Mouse (Mus musculus) layer of hippocampus, adult 9-11 months (tissue): ENCODE results near the gene Ptpro.

Experiments
- DNase-seq: peaks from one replicate; pipeline ENCODE4 v3.0.0; 2022

The Ptpro gene

DNA sequence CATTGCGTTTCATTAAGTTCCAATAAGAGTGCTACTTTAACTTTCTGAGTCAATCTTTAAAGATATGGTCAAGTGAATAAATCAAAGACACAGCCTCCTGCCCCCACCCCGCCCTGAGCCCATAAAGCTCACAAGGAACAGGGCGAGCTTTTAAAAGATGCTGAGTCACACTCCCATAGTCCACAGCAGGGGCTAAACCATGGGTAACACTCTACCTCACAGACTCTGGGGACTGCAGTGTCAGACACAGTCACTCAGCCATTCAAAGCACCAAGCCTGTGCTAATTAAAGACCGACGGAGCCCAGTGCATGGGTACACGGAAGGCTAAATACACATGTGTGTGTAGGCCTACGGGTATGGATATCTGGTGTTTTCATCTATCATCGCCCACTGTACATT, 251.3 kb downstream of the Ptpro start:
- DNase-seq: no peak

DNA sequence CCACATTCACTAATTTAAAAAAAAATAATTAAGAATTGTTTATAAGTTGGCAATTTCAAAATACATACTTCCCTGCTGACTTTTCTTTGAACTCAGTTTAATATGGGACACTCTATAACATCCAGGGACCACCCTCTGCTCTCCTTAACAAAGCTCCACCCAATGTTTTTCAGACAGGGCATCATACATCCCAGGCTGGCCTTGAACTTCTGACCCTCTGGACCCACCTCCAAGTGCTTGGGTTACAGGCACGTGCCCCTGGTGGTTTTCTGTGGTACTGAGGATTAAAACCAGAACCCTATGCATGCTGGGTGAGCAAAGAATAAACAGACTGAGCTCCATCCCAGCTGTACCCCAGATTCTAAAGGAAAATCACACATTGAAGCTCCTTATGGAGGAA, 251.9 kb downstream of the Ptpro start:
- DNase-seq: no peak

DNA sequence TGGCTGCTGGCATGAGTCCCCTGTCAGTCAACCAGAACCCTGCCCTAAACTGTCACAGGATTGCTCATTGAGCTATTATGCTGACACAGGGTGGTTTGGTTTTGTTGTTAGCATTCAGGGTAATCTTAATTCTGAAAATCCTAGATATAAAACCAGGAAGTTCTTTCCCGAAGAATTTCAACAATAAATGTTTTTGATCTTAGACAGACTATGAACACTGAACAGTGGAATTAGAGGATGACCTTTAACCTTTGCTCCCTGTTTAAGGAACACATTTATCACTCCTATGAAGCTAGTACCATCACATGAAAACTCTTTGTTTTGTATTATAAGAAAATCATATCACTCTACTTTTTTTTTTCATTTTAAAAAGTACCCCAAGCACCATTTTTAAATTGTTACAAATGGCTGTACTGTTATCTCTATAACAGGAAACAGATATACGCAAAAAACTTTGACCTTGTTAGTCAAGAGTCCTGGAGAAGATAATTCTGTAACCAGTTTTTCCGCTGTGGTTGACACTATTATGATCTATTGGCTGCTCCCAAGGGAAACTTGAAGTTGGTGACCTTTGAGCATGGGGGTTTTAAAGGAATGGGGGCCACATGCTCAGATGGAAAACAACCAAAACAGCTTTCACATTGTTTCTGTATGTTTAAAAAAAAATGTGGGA, 253.6 kb downstream of the Ptpro start:
- DNase-seq: no peak

DNA sequence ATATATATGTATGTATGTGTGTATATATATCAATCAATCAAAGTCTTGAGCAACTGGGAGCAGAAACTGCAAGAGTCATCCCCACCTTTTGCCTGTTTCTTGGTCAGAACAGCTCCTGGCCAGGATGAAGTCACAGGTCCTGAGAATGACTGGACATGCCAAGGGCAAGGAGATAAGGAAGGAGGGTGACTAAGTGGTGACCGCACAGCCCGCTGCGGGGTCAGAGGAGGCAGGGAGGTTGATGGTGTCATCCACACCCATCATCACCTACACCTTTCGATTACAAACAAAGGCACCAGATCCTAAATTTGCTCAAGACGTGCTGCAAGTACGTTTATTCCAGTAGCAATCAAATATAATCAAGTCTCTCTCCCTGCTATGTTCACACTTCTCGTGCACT, 254.4 kb downstream of the Ptpro start:
- DNase-seq: no peak

DNA sequence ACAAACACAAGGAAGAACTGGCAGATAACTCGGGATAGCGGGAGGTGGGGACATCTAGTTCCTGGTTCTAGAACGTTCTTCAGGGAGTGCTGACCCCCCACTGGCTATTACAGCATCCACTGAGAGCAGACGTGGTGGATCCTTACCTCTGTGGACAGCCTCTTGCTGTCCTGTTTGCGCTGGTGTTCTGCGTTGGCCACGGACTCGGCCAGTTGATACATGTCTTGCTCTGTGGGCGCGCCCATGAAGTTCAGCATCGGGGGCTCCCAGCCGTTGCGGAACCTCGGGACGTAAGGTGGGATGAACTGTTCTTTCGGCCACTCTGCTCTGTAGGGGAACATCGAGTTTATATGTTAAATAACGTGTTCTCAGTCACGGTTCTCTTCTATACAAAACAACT, 256.8 kb downstream of the Ptpro start:
- no peak for DNase-seq

DNA sequence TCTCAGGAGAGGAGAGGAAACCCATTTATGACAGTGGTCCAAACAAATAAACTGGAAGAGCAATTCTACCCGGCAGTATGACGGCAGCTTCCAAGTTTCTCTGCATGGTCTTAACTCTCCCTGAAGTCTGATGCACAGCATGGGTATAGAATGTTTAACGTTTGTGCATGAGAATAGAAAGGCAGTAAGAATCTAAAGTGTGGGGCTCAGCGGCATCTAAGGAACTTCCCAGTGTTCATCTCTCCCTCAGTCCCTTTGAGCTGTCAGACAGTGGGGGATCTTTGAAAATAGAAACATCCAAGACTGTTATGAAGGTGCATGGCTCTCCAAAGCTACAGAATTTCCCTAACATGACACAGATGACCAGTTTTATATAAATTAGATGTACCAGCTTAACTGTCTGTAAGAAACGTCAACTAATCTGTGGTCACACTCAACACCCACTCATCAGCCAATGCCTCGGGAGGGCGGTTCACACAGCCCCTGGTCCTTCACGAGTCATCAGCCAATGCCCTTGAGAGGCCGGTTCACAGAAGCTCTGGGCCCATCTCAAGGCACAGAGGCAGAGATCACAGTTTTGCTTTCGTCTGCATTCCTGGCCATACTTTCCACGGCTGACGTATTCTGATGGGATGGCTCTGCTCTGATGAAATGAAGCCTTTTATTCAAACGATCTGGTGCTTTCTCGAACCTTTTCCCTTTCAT, 257.4 kb downstream of the Ptpro start:
- no peak for DNase-seq

DNA sequence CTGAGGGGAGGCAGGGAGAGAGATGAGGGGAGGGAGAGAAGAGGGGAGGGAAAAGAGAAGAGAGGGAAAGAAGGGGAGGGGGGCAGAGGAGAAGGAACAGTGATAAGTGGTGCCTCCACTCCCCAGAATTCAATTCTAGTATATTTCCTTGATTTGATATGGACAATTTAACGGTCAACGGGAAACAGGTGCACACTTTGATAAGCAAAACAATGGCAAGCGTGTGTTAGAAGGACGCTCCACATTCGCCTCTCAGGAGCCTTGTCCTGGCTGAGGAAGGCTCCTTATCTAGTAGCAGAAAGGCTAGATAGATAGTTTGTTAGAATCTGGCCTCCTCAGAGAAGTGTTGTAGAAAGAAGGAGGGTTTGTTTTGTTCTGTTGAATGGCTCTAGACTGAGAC, 260.6 kb downstream of the Ptpro start:
- DNase-seq: no peak
